Mouse (Mus musculus): ENCODE results near the gene Itpr1.

DNA sequence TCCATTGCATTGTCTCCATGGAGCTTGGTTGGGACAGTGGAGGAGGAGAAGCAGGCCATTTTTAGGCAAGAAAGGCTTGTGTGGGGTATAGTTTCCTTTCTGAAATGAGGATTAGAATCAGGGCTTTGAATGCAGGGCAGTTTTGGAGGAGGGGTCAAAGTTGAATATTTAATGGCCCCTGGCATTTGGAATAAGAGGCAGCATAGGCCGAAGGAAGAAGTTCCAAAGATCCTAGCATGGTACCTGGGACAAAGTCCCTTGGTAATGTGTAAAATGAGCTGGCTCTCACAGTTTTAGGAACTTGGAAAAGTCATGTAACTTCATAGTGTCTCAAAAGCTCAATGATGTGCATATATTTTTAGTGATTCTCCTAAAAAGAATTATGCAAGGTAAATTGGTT, 27.1 kb downstream of the Itpr1 start:
- no peak for TF ChIP-seq CTCF (IDR thresholded peaks at IDR 0.05; ENCODE audit: low read depth)
- no peak for TF ChIP-seq EP300 (optimal IDR thresholded peaks at IDR 0.05)
